Mouse (Mus musculus): Measurements from ENCODE around the gene Olfr357.

The Olfr357 gene

DNA sequence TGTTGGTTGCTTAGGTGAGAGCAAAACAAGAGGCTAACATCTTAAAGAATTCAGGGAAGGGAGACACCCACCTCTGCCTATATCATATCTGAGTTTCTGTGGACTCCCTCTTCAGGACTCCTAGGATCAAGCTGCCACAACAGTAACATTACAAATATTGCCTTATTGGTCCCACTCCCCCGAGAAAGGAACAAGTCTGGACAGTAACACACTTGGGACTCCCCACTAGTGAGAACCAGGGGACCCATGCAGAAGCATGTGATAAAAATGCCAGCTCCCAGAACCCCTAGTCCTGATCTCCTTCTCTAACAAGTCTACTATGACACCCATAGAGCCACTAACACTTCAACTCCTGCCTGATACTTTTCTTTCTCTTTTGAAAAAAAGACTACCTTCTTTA, at the start of gene Olfr357:
Gene Olfr357 (plus strand): TSS at position 301 of the 400 bp plus-strand sequence.
- DNase-seq (ENCODE audit: low spot score in 2 of 2), result no peak

DNA sequence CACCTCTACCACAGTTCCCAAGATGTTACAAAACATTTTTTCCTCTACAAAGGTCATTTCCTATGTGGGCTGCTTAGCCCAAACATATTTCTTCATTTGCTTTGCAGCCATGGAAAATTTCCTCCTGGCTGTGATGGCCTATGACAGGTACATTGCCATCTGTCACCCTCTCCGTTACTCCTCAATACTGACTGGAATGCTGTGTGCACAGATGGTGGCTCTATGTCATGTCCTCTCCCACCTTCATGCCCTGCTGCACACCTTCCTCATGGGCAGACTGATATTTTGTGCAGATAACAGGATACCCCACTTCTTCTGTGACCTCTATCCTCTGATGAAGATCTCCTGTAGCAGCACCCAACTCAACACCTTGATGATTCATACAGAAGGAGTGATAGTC, 3.4 kb downstream of the Olfr357 start:
- no peak for DNase-seq (ENCODE audit: low spot score in 2 of 2)

- DNase-seq (ENCODE audit: low spot score in 2 of 2), result no peak
Measured at GRCm38 (mm10) chr2:37009235-37009634, 15.6 kb downstream of the Olfr357 start, which contains the start of gene Olfr358. Gene Olfr358, minus strand, starts transcription at chr2:37009335.
